Mouse (Mus musculus): ENCODE measurements around the gene Clstn1. TPM values are rescaled to one million over a fixed set of nuclear protein-coding genes. Genes with fewer than 3 reads are reported as not detected.

The Clstn1 gene
- 10 to 100 TPM; 84.3 to 88.1 TPM for total RNA-seq (2021)

DNA sequence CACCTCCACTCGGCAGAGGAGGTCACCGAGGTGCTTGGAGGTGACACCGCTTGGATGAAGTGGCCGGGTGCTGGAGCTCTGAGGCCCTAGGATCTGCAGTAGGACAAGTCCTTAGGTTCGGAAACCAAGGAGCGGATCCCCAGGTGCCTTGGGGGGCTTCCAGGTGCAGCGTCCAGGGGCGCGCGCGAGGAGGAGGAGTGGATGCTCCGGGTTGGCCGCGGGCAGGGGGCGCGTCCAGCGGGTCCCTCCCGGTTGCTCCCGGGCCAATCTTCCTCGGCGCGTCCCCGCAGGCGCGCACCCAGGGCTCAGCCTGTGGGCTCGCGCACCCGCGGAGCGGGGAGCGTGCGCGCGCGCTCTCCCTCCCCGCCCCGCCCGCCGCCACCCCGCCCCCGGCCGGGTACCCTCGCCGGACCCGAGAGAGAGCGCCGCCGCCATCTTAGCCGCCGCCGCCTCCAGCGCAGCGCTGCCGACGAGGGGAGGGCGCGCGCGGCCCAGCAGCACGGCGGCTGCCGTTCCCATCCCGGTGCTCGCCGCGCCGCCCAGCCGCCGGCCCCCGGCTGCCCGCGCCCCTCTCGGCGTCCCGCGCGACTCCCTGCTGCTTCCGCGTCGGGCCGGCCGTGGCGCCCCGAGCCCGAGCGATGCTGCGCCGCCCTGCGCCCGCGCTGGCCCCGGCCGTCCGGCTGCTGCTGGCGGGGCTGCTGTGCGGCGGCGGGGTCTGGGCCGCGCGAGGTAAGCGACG is at the start of gene Clstn1:
Gene Clstn1, plus strand, starts transcription at position 425 of the 739 bp plus-strand sequence.
- intact Hi-C loops (cut with DNase I): no loop called here
- peak; percentile 64 to 75 for DNase-seq

DNA sequence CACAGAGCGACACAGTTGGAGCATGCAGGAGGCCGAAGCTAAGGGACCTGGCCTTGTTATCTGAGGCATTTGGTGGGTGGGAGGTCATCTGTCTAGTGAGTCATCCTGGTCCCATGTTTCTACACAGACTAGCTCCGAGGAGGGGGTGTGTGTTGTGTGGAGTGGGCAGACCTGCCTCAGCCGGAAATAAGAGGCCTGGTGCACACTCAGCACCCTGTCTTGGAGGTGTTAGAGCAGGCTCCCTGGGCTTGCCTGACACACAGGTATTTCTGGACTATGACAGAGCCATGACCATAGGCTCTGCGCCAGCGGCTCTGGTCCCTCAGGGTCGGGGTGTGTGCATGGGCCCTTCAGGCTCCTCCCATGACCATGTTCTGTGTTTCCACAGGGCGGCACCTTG is 46.8 kb upstream of the Clstn1 start:
- intact Hi-C loops (cut with DNase I): no loop called here
- peak; percentile 79 to 81 for DNase-seq

DNA sequence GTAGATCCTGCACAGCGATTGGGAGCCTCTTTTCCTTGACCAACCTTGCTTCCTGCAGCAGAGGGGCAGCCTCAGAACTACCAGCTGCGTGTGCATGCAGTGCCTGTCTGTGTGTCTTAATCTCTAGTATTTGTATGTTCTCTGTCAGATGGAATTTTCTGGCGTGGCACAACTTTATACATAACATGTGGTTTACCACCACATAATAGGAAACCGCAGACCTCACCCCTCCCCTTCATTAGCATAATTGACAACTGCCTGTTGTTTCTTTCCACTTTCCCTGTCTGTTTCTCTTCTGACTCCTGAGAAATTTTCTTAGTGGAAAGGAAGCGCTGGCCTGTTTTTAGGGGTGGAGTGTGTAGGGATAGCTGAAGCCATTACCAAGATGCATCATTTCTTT is 44.3 kb upstream of the Clstn1 start:
- intact Hi-C loops (cut with DNase I): loop anchor here (2.0 to 5.0 kb wide), 4 partner anchors 33 to 397 kb away; no protein-coding TSS in a partner anchor
- no peak for DNase-seq

DNA sequence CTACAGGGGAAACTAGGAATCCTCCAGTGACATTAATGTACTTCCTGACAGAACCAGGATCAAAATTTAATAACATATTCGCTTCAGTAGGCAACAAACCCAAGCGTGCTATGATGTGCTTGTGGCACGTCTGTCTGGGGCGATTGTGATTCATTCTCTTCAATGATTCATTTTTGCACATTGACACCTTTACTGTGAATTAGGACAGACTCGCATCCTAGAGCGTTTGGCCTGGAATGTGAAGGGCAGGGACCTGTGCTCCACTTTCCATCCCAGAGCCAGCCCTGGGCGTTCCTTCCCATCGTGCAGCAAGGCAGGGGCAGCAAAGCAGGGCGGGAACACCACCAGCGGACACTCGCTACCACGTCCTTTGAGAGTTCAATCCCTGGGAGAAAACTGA is 43.8 kb upstream of the Clstn1 start:
- intact Hi-C loops (cut with DNase I): loop anchor here (2.0 to 5.0 kb wide), 4 partner anchors 34 to 398 kb away; no protein-coding TSS in a partner anchor

DNA sequence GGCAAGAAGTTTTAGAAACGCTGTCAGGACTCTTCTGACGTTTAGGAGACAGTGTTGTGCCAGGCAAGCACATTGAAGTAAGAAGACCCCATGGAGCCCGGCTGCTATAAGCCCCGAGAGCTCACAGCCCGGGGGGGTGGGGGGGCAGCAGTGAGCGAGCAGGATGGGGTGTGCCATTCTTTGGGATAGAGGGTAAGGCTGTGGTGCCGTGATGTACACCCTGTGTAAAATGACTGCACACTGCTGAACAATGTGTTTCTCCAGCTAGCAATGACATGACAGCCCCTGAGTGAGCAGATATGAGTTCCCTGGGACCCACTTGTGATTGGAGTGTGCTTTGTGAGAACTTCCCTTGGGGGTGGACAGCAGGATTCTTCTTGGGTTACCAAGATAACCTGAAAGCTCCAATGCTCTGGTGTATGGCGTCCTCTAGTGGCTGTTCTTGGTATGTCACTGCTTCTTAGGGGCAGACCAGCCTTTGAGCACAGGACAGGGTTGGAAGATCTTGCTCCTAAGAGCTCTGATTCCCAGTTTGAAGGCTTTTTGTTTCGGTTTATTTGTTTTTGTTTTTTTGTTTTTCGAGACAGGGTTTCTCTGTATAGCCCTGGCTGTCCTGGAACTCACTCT is 43.2 kb upstream of the Clstn1 start:
- DNase-seq: peak; percentile 89 to 95
- intact Hi-C loops (cut with DNase I): loop anchor here (1.0 to 5.0 kb wide), 5 partner anchors 34 to 398 kb away; no protein-coding TSS in a partner anchor

More for the DNA sequence above, 43.8 kb upstream of the Clstn1 start:
- no peak for DNase-seq

DNA sequence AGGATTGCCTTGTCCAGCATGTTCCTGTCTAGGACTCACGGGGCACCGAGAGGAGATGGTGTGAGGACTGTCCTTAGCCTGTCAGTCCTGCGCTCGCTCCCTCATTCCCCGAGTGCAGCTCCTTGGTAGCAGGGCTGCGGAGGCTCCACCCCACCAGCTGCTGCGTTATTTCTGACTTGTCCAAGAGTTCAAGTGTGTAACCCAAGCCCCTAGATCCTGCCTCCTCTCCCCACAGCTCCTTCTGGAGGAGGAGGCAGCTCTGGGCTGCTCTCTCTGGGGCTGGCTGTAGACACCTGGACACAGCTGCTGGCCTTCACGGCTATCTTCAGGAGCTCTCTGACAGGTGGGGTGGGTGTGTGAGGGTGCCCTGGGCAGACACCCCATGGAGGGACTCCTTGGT is 41.4 kb upstream of the Clstn1 start:
- DNase-seq: no peak
- intact Hi-C loops (cut with DNase I): loop anchor here (5.0 kb wide), 1 partner anchor 173 kb away; no protein-coding TSS in a partner anchor

DNA sequence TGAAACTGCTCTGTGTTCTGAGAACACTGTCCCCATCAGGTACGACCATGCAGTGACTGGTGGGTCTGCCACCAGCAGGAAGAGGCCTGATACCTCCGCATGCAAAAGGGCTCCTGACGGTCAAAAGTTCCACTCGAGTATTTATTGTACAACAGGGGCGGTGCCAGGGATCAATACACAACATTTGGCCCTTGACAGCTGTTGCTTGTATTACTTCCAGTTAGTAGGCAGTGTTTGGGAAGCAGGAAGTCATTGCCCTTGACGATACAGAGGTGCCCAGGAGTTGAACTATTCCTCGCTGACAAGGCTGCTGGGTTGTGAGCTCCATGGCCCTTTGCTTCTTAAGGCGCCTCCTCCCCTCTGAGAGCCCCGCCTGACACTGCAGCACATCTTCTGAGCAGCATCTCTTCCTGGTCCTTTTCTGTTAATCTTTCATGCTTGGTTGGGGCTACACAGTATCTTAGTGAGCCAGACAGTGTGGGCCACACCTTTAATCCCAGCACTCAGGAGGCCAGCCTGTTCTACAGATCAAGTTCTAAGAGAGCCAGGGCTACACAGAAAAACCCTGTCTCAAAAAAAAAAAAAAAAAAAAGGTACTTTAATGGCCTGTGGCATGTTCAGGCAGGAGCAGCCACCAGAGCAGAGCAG is 39.3 kb upstream of the Clstn1 start:
- DNase-seq: no peak
- intact Hi-C loops (cut with DNase I): no loop called here

DNA sequence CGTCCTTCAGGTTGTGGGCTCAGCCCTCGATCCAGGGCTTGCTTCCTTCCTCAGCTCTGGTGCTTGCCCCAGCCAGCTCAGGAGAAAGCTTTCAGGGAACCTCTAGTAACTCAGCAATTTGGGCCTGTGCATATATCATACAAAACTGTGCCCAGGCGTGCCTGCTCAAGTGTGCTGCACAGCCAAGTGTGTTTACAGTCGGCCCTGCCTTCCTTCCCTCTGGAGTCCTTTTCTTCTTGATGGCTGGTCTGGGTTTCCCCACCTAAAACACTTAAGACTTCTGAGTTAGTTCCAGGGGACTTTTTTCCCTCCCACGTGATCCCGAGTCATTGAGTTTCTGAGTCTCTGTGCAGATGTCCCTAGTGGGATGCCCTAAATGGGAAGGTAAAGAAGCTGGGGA is 38.7 kb upstream of the Clstn1 start:
- intact Hi-C loops (cut with DNase I): no loop called here
- no peak for DNase-seq

DNA sequence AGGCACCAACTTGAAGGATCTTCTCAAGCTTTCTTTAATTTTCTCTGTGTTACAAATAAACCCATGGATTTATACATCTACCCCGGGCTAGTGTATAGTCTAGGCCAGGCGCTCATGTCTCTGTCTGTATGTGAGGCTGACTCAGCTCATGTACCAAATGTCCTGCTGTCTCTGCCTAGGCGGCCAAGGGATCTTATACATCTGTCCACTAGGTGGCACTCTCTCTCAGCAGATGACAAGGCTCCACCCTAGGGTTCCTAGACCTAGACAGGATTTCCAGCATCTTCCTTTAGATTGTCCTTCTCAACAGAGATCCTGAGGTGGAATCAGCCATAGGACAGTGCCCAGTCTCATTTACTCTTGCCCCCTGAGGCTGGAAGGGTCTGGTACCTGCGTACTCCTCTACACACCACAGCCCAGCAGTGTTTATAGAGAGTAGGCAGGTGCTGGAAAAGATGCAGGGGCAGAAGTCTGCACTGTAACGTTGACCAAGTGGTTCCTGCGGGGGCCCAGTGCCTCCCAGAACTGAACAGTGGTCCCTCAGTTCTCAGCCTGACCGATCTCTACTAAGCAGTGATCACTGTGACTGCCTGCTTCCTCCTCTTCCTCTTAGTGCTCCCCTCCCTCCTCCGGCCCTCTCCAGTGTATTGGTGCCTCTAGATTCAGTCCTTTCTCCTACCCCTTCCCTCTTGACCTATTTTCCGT is 36.9 kb upstream of the Clstn1 start:
- intact Hi-C loops (cut with DNase I): loop anchor here (1.0 kb wide), 1 partner anchor 62 kb away; no protein-coding TSS in a partner anchor
- peak; percentile 88 to 90 for DNase-seq

DNA sequence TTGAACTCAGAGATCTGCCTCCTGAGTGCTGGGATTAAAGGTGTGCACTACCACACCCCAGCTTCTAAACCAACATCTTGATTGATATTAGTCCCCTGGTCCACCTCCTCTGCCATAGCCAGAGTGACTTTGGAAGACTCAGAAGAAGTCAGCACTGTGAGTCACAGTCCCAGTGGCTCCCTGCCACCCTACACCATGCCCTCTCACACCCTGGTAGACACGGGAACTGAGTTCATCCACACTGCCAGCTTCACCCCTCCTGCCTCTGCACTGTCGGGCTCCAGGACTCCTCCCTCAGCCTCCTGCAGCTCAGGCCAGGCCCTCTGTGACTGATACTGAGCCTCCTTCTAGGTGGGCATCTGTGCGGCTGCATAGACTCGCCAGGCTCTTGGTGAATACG is 35.4 kb upstream of the Clstn1 start:
- no peak for DNase-seq
- intact Hi-C loops (cut with DNase I): no loop called here

DNA sequence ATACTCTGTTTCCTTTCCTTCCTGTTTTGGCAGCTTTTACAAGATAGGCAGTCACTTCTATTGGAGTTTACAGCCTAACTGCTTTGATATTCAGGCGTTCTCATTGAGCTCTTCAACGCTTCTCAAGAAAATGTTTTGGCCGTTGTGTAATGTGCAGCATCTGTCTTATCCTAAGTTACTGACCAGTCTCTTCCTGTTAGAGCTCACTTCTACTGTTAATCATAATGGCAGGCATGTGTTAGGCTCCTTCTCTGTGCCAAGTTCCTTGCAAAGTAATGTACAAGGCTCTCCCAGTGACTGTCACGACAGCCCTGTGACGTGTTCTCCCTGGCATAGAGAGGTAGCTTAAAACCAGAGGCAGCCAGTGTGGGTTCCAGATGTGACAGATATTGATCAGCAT is 34.6 kb upstream of the Clstn1 start:
- intact Hi-C loops (cut with DNase I): no loop called here
- DNase-seq: no peak

DNA sequence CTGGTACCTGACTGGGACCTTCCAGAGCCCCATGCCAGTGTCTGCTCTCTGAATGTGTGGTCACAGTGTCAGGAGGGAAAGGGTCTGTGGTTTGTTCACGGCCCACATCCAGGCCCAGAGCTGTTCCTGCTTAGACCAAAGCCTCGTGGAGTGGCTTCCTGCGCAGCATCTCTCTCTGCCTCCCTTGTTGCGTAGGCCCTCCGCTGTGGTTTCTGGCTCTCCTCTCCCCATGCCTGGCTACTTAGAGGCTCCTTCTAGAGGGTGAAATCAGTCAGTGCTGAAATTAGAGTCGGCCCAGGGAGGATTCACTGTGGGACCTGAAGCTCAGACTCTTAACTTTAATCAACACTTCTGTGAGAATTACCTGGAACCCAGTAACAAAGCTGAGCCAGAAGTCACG is 32.4 kb upstream of the Clstn1 start:
- intact Hi-C loops (cut with DNase I): no loop called here
- no peak for DNase-seq

DNA sequence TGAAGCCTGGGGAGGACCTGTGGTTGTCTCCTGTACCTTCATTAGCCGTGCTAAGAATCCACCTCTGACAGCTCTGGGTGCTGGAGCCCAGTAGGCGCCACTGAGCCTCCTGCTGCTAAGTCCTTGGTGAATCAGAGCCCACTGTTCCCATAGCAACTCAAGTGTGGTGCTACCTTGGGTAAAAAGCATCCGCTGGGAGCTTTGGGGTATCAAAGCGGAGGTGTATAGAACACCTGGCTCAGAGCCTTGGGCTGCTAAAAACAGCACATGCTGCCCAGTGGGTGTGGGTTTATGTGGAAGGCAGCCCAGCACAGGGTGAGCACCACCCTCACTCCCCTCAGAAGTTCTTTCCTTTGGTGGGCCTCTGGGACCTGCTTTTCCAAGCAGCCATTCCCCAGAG is 30.2 kb upstream of the Clstn1 start:
- intact Hi-C loops (cut with DNase I): no loop called here
- no peak for DNase-seq

DNA sequence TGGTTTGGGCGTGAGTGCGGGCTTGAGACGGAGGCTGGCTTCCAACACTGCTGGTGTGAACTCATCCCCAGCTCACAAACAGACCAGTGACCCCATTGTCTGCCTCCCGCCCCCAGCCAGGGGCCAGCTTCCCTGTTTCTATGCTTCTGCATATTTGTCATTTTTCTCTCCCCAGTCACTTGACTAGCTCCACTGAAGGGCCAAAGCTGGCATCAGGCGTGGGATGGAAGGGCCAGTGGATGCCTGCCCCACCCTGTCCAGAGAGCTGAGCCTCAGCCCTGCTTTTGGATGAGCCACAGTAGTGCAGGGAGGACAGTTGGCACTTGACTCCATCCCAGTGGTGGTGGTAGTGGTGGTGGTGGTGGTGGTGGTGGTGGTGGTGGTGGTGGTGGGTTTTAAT is 28.4 kb upstream of the Clstn1 start:
- no peak for DNase-seq
- intact Hi-C loops (cut with DNase I): no loop called here

DNA sequence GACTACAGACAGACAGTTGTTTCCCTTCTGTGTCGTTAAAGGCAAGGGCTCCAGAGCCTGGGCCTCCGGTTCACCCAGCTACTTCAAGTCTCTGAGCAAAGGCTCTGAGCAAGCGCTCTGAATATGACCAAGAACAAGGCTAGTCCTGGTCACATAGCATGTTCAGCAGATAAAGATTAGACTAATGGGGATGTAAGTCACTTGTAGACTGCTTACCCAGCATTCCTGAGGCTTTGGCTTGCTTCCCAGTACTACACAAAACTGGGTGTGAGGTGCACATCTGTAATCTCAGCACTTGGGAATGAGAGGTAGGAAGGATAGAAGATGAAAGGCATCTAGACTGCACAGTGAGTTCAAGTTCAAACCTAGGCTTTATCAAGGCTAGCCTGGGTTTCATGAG is 27.9 kb upstream of the Clstn1 start:
- DNase-seq: no peak
- intact Hi-C loops (cut with DNase I): no loop called here

DNA sequence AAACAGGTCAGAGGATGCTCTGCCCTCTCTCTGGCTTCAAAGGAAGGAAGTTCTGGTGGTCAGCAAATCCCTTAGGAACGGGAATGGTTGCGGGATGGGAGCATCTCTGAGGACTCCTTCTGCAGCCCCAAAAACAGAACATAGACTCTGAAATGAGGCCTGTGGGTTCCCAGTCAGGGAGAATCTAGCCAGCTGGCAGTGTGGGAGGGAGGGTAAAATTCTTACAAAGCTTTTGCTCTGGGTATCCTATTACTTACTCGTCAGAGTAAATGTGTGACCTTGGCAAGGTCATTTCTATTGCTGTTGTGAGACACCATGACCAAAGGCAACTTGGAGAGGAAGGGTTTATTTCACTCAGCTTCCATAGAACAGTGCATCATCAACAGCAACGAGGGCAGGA is 24.9 kb upstream of the Clstn1 start:
- DNase-seq: no peak

DNA sequence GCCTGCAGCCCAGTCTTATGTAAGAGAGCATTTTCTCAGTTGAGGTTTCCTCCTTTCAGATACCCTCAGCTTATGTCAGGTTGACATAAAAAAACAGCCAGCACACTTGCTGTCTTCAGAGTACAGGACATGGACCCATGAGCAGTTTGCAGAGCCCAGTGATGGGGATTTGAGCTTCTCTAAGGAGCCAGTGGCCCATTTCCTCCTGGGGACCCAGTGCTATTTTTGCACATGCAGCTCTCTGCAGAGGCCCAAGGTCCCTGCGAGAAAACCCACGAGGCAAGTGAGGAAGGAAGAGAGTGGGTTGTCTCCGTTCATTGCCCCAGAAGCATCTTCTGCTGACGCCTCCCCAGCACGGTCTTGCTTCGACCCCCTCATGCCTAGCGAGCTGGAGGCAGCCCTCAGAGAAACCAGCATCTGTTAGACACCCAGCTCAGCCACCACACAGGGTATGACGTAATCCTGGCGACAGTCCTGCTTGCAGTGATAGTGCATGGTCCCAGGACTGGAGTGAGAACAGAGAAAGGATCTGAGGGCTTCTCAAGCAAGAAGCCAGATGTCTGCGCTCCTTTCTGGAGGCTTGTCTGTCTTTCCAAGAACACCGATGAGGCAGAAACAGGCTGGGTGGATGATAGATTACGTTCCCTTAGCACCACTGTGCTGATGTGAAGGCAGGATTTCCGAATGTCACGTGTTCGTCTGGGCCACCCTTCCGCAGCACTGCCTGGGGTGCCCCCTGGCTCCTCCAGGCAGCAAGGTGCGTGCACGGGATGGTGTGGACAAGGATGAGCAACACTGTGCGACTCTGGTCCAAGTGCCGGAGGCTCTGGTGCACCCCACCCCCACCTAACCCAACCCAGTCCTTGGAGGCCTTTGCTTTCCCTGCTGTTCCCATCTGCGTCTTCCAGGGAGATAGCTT is 24.0 kb upstream of the Clstn1 start:
- intact Hi-C loops (cut with DNase I): no loop called here
- DNase-seq: peak; percentile 83 to 85

More for the DNA sequence above, 24.9 kb upstream of the Clstn1 start:
- intact Hi-C loops (cut with DNase I): no loop called here

DNA sequence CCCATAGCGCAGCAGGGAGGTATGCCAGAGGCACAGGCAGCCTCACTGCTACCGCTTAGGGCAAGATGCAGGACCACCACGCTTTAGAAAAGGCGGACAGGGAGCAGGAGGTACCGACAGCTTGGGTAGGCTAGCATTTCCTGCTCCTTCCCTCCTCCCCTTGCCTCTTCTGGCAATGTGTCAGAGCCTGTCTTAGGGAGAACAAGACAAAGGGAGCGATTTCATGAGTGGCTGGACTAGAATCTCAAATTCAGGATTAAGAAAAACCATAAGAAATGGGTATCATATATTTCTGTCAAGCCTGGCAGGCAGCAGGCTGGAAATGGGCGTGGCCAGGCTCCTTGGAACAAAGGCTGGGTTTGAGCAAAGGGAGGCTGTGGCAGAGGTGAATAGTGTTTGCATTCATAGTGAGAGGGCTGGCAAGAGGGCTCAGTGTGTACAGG is 23.3 kb upstream of the Clstn1 start:
- intact Hi-C loops (cut with DNase I): no loop called here
- DNase-seq: peak; percentile 56 to 64

DNA sequence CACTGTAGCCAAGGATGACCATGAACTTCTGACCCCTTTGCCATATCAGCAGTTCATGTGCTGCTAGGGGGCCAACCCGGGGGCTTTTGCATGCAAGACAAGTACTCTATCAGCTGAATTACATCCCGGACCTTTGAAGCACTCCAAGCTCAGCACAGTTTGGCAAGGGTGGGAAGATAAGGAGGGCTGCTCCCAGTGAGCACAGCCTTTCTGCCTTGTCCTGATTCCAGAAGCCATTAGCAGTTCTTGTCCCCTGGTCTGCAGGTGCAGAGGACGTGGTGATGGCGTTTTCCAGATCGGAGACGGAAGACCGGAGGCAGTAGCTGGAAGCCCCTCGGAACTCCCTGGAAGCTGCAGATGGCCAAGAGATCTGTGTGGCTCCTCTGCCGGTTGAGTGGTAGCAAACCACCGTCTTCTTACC is 22.3 kb upstream of the Clstn1 start:
- intact Hi-C loops (cut with DNase I): no loop called here
- no peak for DNase-seq
